Mouse (Mus musculus) spleen, postnatal 14 days (tissue): ENCODE data around the gene Cacna1e.

Experiments used
- DNase-seq, 2 experiments: peaks; one replicate each; pipeline ENCODE4 v3.0.0; 2021 to 2022; ENCODE audit warnings: low spot score in 2 of 2

Gene Cacna1e

GRCm38 (mm10) chr1:154515350-154515749 is 369.0 kb downstream of the Cacna1e start:
- DNase-seq: no peak

- no peak for DNase-seq
Measured at GRCm38 (mm10) chr1:154511736-154512135, 372.6 kb downstream of the Cacna1e start.

GRCm38 (mm10) chr1:154504005-154504404 is 380.3 kb downstream of the Cacna1e start:
- no peak for DNase-seq

- no peak for DNase-seq
Measured at GRCm38 (mm10) chr1:154500869-154501268, 383.4 kb downstream of the Cacna1e start.

- DNase-seq: no peak
Measured at GRCm38 (mm10) chr1:154500187-154500866, 384.0 kb downstream of the Cacna1e start.

GRCm38 (mm10) chr1:154498821-154499220 is 385.5 kb downstream of the Cacna1e start:
- DNase-seq: no peak

- no peak for DNase-seq
Measured at GRCm38 (mm10) chr1:154491071-154491470, 393.2 kb downstream of the Cacna1e start.

GRCm38 (mm10) chr1:154476671-154477070 is 407.6 kb downstream of the Cacna1e start:
- DNase-seq: no peak

- no peak for DNase-seq
Measured at GRCm38 (mm10) chr1:154475706-154476105, 408.6 kb downstream of the Cacna1e start.

- DNase-seq: no peak
Measured at GRCm38 (mm10) chr1:154474156-154474555, 410.1 kb downstream of the Cacna1e start.

GRCm38 (mm10) chr1:154467265-154467664 is 417.0 kb downstream of the Cacna1e start:
- no peak for DNase-seq

- DNase-seq: no peak
Measured at GRCm38 (mm10) chr1:154461521-154461920, 422.8 kb downstream of the Cacna1e start.

GRCm38 (mm10) chr1:154460067-154460466 is 424.2 kb downstream of the Cacna1e start:
- no peak for DNase-seq

GRCm38 (mm10) chr1:154458601-154459000 is 425.7 kb downstream of the Cacna1e start:
- no peak for DNase-seq

- DNase-seq: no peak
Measured at GRCm38 (mm10) chr1:154450799-154451198, 433.5 kb downstream of the Cacna1e start.

- no peak for DNase-seq
Measured at GRCm38 (mm10) chr1:154446456-154446855, 437.8 kb downstream of the Cacna1e start.

- DNase-seq: no peak
Measured at GRCm38 (mm10) chr1:154433520-154433919, 450.8 kb downstream of the Cacna1e start.

GRCm38 (mm10) chr1:154433112-154433511 is 451.2 kb downstream of the Cacna1e start:
- no peak for DNase-seq

- no peak for DNase-seq
Measured at GRCm38 (mm10) chr1:154428276-154428675, 456.0 kb downstream of the Cacna1e start.

- no peak for DNase-seq
Measured at GRCm38 (mm10) chr1:154418278-154418677, 466.0 kb downstream of the Cacna1e start.

GRCm38 (mm10) chr1:154416384-154417155 is 467.7 kb downstream of the Cacna1e start:
- DNase-seq: no peak

GRCm38 (mm10) chr1:154415826-154416225 is 468.5 kb downstream of the Cacna1e start:
- no peak for DNase-seq

- DNase-seq: no peak
Measured at GRCm38 (mm10) chr1:154413138-154413537, 471.2 kb downstream of the Cacna1e start.
